Mouse (Mus musculus): Measurements from ENCODE around the gene Derl2. TPM values are rescaled to one million over a fixed set of nuclear protein-coding genes. Genes with fewer than 3 reads are reported as not detected.
A peak's percentile ranks its signal among the peaks of the same experiment; 100 is the strongest.

The Derl2 gene
- polyA plus RNA-seq, 1 experiment, result 74.5 TPM

DNA sequence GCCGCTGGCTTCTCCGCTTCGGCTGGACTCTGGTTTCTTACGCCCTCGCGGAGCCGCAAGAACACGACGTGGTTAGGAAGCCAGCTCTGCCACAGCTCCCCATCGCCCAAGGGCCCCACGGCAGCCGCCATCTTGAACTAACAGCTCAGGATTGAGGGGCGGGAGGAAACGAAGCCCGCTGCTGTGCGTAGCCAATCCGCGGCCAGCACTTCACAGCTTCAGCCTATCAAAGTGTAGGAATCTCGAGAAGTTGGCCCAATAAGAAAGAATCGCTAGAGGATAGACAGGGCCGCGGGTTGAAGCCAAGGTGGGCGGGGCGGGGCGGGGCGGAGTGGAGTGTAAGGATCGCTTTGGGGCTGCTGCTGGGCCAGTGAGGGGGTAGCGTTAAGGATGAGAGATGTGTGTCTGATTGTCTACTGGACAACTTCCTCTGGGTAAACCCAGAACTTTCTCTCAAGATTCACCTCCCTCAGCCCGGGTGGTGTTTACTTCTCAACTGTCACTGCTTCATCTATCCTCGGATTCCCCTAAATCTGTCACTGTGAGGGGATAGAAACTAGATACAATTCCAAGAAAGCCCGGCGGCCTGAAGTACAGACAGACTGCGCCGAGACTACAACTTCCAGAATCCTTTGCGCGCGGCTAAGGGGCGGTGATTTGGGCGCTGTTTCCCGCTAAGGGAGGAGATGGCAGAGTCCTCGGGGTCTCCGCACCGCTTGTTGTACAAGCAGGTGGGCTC, 49.7 kb downstream of the Derl2 start, which contains the start of the genes Nup88 and Rpain:
TSS of gene Nup88 (minus strand) at position 153 of the 739 bp plus-strand sequence.
TSS of gene Rpain (plus strand) at position 393 of the 739 bp plus-strand sequence.
- Histone ChIP-seq H3K27ac (ENCODE audit: insufficient read depth, low read length) (peak within 1 kb of the TSS; percentile 92), H3K4me3 (ENCODE audit: insufficient read depth, low read length) (peak within 1 kb of the TSS; percentile 96), H3K4me1 (ENCODE audit: control insufficient read depth, insufficient read depth, low read length) (no peaks in the 10 kb centered on the region)
- TF ChIP-seq POLR2A (IDR thresholded peaks at IDR 0.05; ENCODE audit: low read depth, low read length), result peak; percentile 83
- no peak for TF ChIP-seq CTCF (IDR thresholded peaks at IDR 0.05; ENCODE audit: borderline replicate concordance, insufficient read depth, low read length)

DNA sequence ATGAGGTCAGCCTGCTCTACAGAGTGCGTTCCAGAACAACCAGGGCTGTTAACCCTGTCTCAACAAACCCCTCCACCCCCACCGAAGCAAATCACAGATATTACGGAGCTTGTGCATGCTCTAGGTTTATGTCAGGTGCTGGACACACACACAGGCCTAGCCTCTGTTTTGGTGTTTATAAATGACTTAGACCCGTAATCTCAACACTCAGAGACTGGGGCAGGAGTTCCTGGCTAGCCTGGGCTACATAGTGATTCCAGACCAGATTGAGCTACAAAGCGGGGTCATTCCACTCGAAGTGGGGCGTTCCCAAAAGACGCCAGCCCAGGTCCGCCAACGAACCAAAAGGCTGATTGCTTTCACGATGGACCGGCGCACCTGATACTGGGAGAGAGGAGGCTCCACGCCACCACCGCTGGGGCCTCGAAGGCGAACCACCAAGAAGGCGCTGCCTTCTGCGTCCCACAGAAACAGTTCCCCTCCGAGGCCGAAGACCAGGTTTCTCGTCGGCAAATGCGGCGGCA, 50.3 kb downstream of the Derl2 start:
- H3K4me1 ChIP-seq (ENCODE audit: control insufficient read depth, insufficient read depth, low read length), result peaks cover 4% of the 10 kb centered on the region
- peak overlapping the region; percentile 96 for H3K4me3 ChIP-seq (ENCODE audit: insufficient read depth, low read length)
- H3K27ac ChIP-seq (ENCODE audit: insufficient read depth, low read length), result peak overlapping the region; percentile 23; the same call in 1 of the 2 replicates
- TF ChIP-seq CTCF (IDR thresholded peaks at IDR 0.05; ENCODE audit: borderline replicate concordance, insufficient read depth, low read length) (no peak), POLR2A (IDR thresholded peaks at IDR 0.05; ENCODE audit: low read depth, low read length) (no peak)

DNA sequence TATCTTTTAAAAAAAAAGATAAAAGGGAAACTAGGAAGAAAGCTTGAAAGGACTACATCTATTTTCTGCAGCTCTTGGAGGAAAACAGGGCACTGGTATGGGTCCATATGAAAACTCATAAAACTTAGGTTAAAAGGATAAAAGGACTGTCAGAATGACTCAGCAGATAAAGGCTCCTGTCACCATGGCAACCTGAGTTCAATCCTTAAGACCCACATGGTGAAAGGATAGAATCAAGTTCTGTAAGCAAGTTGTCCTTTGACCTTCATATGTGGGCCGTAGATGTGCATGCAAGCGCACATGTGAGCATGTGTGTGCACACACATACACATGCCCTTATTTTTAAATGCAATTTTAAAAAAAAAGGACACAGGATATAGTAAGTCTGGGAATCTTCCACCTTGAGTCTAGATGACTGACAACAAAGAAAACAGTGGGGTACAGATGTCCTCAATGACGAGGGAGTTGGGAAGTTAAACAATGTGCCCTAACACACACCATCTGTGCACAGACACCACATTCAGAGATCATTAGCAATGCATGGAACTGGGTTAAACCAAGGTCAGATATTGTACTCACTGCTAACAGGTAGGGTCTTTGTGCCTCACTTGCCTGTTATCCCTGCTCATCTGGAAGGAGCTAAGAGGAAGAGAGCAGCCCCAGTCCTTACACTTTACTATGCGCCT, 55.3 kb downstream of the Derl2 start:
- TF ChIP-seq POLR2A (IDR thresholded peaks at IDR 0.05; ENCODE audit: low read depth, low read length) (no peak), CTCF (IDR thresholded peaks at IDR 0.05; ENCODE audit: borderline replicate concordance, insufficient read depth, low read length) (no peak)
- peak overlapping the region; percentile 18; the same call in 1 of the 2 replicates for H3K27ac ChIP-seq (ENCODE audit: insufficient read depth, low read length)
- H3K4me3 ChIP-seq (ENCODE audit: insufficient read depth, low read length), result no peak overlapping the region
- peaks cover 5% of the 10 kb centered on the region for H3K4me1 ChIP-seq (ENCODE audit: control insufficient read depth, insufficient read depth, low read length)

DNA sequence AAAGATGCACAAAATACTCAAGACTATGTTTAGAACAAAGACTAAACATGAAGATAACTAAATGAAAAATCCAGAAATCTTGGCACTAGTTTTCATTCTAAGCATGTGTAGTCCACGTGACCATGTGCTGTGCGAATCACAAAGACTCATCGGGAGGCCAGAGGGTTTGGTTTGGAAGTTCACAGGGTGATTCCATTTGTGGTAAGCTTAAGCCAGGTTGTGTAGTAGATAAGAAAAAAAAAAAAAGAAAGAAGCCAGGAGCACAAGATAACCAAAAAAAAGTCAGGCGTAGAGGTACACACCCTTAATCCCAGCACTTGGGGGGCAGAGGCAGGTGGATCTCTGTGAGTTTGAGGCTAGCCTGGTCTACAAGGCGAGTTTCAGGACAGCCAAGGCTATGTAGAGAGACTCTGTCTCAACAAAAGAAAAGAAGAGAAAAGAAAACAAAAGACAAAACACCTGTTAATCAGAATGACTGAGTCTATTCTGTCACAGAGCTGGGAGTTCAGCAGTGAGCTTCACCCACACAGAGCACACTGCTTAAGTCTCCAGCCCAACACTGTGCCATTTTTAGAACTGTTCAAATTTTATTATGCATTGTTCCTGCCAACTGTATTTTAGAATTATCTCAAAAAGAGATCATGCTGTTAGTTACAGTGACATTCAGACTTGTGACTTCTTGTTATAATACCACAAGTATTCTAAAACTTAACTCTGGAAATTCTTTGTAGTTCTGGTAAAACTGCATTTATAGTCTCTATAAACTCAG, 58.7 kb downstream of the Derl2 start:
- H3K4me3 ChIP-seq (ENCODE audit: insufficient read depth, low read length), result no peak overlapping the region
- no peak for TF ChIP-seq CTCF (IDR thresholded peaks at IDR 0.05; ENCODE audit: borderline replicate concordance, insufficient read depth, low read length)
- TF ChIP-seq POLR2A (IDR thresholded peaks at IDR 0.05; ENCODE audit: low read depth, low read length), result no peak

More for the DNA sequence above, 58.7 kb downstream of the Derl2 start:
- Histone ChIP-seq H3K27ac (ENCODE audit: insufficient read depth, low read length) (no peak overlapping the region), H3K4me1 (ENCODE audit: control insufficient read depth, insufficient read depth, low read length) (peaks cover 5% of the 10 kb centered on the region)

Other genes with a start within 250 kb of the Derl2 start
- gene Scimp, start 207.3 kb downstream of the Derl2 start, polyA plus RNA-seq (2011; ENCODE audit: insufficient read length, low read depth, missing spikeins), result not detected in 2 replicates
- gene Rabep1, start 175.1 kb downstream of the Derl2 start, polyA plus RNA-seq (2011; ENCODE audit: insufficient read length, low read depth, missing spikeins), result 54.8 and 57.8 TPM in 2 replicates
- 92.8 and 113 TPM in 2 replicates for gene Nup88, start 49.9 kb downstream of the Derl2 start, polyA plus RNA-seq (2011; ENCODE audit: insufficient read length, low read depth, missing spikeins)
- 21.1 and 22.1 TPM in 2 replicates for gene Rpain, start 49.6 kb downstream of the Derl2 start, polyA plus RNA-seq (2011; ENCODE audit: insufficient read length, low read depth, missing spikeins)
- 163 and 168 TPM in 2 replicates for gene C1qbp, start 36.8 kb downstream of the Derl2 start, polyA plus RNA-seq (2011; ENCODE audit: insufficient read length, low read depth, missing spikeins)
- 33.1 and 38.4 TPM in 2 replicates for gene Dhx33, start 15.4 kb downstream of the Derl2 start, polyA plus RNA-seq (2011; ENCODE audit: insufficient read length, low read depth, missing spikeins)
- 33.1 and 35.2 TPM in 2 replicates for gene Mis12, start 230 bp downstream of the Derl2 start, polyA plus RNA-seq (2011; ENCODE audit: insufficient read length, low read depth, missing spikeins)
- 5.8 and 17.6 TPM in 2 replicates for gene 6330403K07Rik, start 13.7 kb upstream of the Derl2 start, polyA plus RNA-seq (2011; ENCODE audit: insufficient read length, low read depth, missing spikeins)
- 0.12 TPM in 1 of 2 replicates, not detected in the other for gene Nlrp1a, start 124.9 kb upstream of the Derl2 start, polyA plus RNA-seq (2011; ENCODE audit: insufficient read length, low read depth, missing spikeins)
- not detected in 2 replicates for gene Nlrp1b, start 210.9 kb upstream of the Derl2 start, polyA plus RNA-seq (2011; ENCODE audit: insufficient read length, low read depth, missing spikeins)